Comparison of ENCODE assay signal across 8 mouse cellular contexts in the genomic region with DNA sequence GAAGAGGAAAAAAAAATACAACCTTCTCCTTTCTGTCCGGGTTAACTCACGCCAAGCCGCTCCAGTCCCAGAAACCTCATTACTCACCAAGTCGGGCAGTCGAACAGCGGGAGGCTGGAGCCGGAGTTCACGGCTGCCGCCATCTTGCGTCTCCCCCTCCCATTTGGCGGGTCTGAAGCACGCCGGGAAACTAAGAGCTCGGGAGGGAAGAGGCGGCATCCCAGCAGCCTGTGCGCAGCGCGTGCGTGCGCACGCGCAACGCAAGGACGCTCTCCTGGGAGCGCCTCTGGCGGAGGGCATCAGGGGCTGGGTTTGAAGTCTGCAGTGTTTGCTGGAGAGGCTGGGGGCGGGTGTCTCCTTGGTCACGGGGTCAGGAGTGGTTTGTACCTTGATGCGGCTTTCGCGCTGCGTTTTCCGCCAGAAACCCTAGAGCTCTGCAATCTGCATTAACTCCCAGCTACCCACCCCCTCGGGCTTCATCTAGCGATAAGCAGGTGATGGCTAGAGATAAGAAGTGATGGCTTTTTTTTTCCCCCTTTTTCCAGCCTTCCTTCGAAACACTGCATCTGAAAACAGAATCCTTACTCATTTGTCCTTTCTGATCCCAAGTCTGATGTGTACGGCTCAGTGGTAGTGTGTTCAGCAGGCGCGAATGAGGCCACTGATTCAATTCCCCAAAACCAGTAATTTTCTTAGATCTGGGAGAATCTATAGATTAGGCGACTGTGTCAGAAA. TPM values are rescaled to one million over a fixed set of nuclear protein-coding genes. Genes with fewer than 3 reads are reported as not detected.
A peak's percentile ranks its signal among the peaks of the same experiment; 100 is the strongest.
DNase-seq lines count a peak whose midpoint lies in the region; ATAC-seq and TF ChIP-seq lines count a peak whose summit lies in the region.

A gene (minus strand): TSS at position 200 of the 735 bp plus-strand sequence.

- peak within 1 kb of the TSS; percentile 83 for H3K4me2 ChIP-seq in embryonic facial prominence, embryonic 14.5 days (ENCODE audit: low read depth, low read length)
- H3K4me2 ChIP-seq in limb, embryonic 13.5 days (replicated peaks): peak within 1 kb of the TSS; percentile 80
- peak within 1 kb of the TSS; percentile 75 for H3K4me2 ChIP-seq in midbrain, embryonic 16.5 days (ENCODE audit: low read length)

- TF ChIP-seq EP300 in heart, adult 2 months (IDR thresholded peaks at IDR 0.05; ENCODE audit: insufficient read depth, low read depth, low read length): peak; percentile 69; the same call in 1 of the 2 replicates

- intact Hi-C loops in heart, adult 2 months (cut with DNase I): loop anchor here (2.0 to 5.0 kb wide), 2 partner anchors 42 to 79 kb away; a partner anchor contains a TSS

- no peaks in the 10 kb centered on the region for H3K9me3 ChIP-seq in embryonic facial prominence, embryonic 14.5 days (ENCODE audit: control insufficient read depth, low read length)
- H3K9me3 ChIP-seq in limb, embryonic 13.5 days: 0 out of 2 replicates have a peak, but pooled peaks cover 4% of the 10 kb centered on the region
- H3K9me3 ChIP-seq in midbrain, embryonic 16.5 days (replicated peaks; ENCODE audit: control insufficient read depth, low read length, poor library complexity, severe bottlenecking): no peaks in the 10 kb centered on the region

- no peaks in the 10 kb centered on the region for H3K27me3 ChIP-seq in embryonic facial prominence, embryonic 14.5 days (replicated peaks; ENCODE audit: control insufficient read depth, insufficient read depth, low read length)
- H3K27me3 ChIP-seq in heart, adult 2 months (ENCODE audit: control insufficient read depth, insufficient read depth, low read length): no peaks in the 10 kb centered on the region
- H3K27me3 ChIP-seq in limb, embryonic 13.5 days: no peaks in the 10 kb centered on the region
- H3K27me3 ChIP-seq in midbrain, embryonic 16.5 days (ENCODE audit: control insufficient read depth, insufficient read depth, low read depth, low read length): no peaks in the 10 kb centered on the region

- H3K27ac ChIP-seq in embryonic facial prominence, embryonic 14.5 days (replicated peaks; ENCODE audit: low read depth, low read length): peak within 1 kb of the TSS; percentile 77
- peak within 1 kb of the TSS; percentile 86 for H3K27ac ChIP-seq in heart, adult 2 months
- H3K27ac ChIP-seq in limb, embryonic 13.5 days: peak within 1 kb of the TSS; percentile 77
- H3K27ac ChIP-seq in midbrain, embryonic 16.5 days (ENCODE audit: low read length): peak within 1 kb of the TSS; percentile 78

- peaks cover 15% of the 10 kb centered on the region for H3K4me1 ChIP-seq in embryonic facial prominence, embryonic 14.5 days (ENCODE audit: control insufficient read depth, insufficient read depth, low read length)
- peaks cover 2% of the 10 kb centered on the region for H3K4me1 ChIP-seq in heart, adult 2 months (ENCODE audit: control insufficient read depth, insufficient read depth, low read length)
- H3K4me1 ChIP-seq in limb, embryonic 13.5 days: peaks cover 11% of the 10 kb centered on the region
- peaks cover 11% of the 10 kb centered on the region for H3K4me1 ChIP-seq in midbrain, embryonic 16.5 days (ENCODE audit: control insufficient read depth, insufficient read depth, low read length)

- H3K36me3 ChIP-seq in embryonic facial prominence, embryonic 14.5 days (ENCODE audit: control insufficient read depth, insufficient read depth, low read length): peaks cover 28% of the 10 kb centered on the region
- H3K36me3 ChIP-seq in heart, adult 2 months (ENCODE audit: control insufficient read depth, insufficient read depth, low read length): peaks cover 4% of the 10 kb centered on the region; the same call in 1 of the 2 replicates
- peaks cover 39% of the 10 kb centered on the region for H3K36me3 ChIP-seq in limb, embryonic 13.5 days
- H3K36me3 ChIP-seq in midbrain, embryonic 16.5 days (ENCODE audit: control insufficient read depth, insufficient read depth, low read length): peaks cover 12% of the 10 kb centered on the region

- ATAC-seq in embryonic facial prominence, embryonic 14.5 days (ENCODE audit: low read depth): peak; percentile 100
- peak; percentile 98 for ATAC-seq in limb, embryonic 13.5 days (ENCODE audit: low FRiP score, low read depth)
- peak; percentile 99 for ATAC-seq in midbrain, embryonic 16.5 days

- TF ChIP-seq POLR2A in heart, adult 2 months (IDR thresholded peaks at IDR 0.05; ENCODE audit: insufficient read depth, low read depth, low read length): peak; percentile 96

- peak within 1 kb of the TSS; percentile 87 for H3K4me3 ChIP-seq in embryonic facial prominence, embryonic 14.5 days (ENCODE audit: low read depth, low read length)
- H3K4me3 ChIP-seq in heart, adult 2 months: peak within 1 kb of the TSS; percentile 69
- H3K4me3 ChIP-seq in limb, embryonic 13.5 days: peak within 1 kb of the TSS; percentile 92
- H3K4me3 ChIP-seq in midbrain, embryonic 16.5 days (ENCODE audit: low read depth, low read length): peak within 1 kb of the TSS; percentile 72

- H3K9ac ChIP-seq in embryonic facial prominence, embryonic 14.5 days (ENCODE audit: low read depth, low read length): peak within 1 kb of the TSS; percentile 93
- peak within 1 kb of the TSS; percentile 80 for H3K9ac ChIP-seq in heart, adult 2 months (ENCODE audit: low read depth, low read length)
- peak within 1 kb of the TSS; percentile 99 for H3K9ac ChIP-seq in limb, embryonic 13.5 days
- peak within 1 kb of the TSS; percentile 88 for H3K9ac ChIP-seq in midbrain, embryonic 16.5 days (ENCODE audit: low read depth, low read length)

- peak; percentile 91 for DNase-seq in 3T3-L1 (ENCODE audit: low read depth, low spot score)
- peak; percentile 64 to 72 for DNase-seq in adrenal gland, postnatal 4 days (ENCODE audit: low spot score in 2 of 2)
- peak; percentile 98 for DNase-seq in embryonic facial prominence, embryonic 14.5 days (ENCODE audit: low spot score)
- peak; percentile 89 to 93 for DNase-seq in heart, adult 2 months
- peak; percentile 86 to 90 for DNase-seq in kidney, adult 8-10 months
- peak; percentile 74 to 87 for DNase-seq in spleen, postnatal 10 days (ENCODE audit: low spot score in 2 of 2)

- peak; percentile 68 for TF ChIP-seq CTCF in heart, adult 2 months (IDR thresholded peaks at IDR 0.05)

- WGBS in embryonic facial prominence, embryonic 14.5 days: 2% methylated on average over 31 of the region's 40 CpGs
- WGBS in heart, adult 2 months: 2% methylated on average over 40 of the region's 40 CpGs
- 1% methylated on average over 40 of the region's 40 CpGs for WGBS in limb, embryonic 13.5 days
- WGBS in midbrain, embryonic 16.5 days: under 1% methylated on average over 40 of the region's 40 CpGs

- H3K79me2 ChIP-seq in heart, adult 2 months (replicated peaks; ENCODE audit: control insufficient read depth, insufficient read depth, low read length): no peaks in the 10 kb centered on the region; the same call in 1 of the 2 replicates

RNA-seq across cellular contexts. Expression of the gene that starts here (rescaled TPM):
- 10 to 100 TPM; 56.5 to 56.7 TPM for total RNA-seq in adrenal gland, postnatal 4 days (2021)
- polyA plus RNA-seq in embryonic facial prominence, embryonic 14.5 days (2014; fragmentation: Nextera tagmentation; extraction: Ambion mirVana): 61.3 and 67.9 TPM in 2 replicates
- total RNA-seq in heart, adult 2 months (2021): 10 to 100 TPM; 18.2 to 19.3 TPM
- 18.2 and 33.1 TPM in 2 replicates for polyA plus RNA-seq in heart, adult 2 months (2012; rRNA removed)
- 60.7 and 63.9 TPM in 2 replicates for polyA plus RNA-seq in limb, embryonic 13.5 days (2015; fragmentation: Nextera tagmentation; extraction: Ambion mirVana)
- 58.2 and 58.5 TPM in 2 replicates for polyA plus RNA-seq in midbrain, embryonic 16.5 days (2015; fragmentation: Nextera tagmentation; extraction: Ambion mirVana)

Comparison
In these comparisons a context has a peak if more than half of its experiments do, and no peak if none do; other contexts are left out.
1. Peak in every context shown above with its lines: DNase-seq, ATAC-seq, H3K4me3 ChIP-seq and H3K27ac ChIP-seq.